Mouse (Mus musculus) right cerebral cortex, postnatal 25 days (tissue): ENCODE results near the gene Rpl10a.

Experiments
- DNase-seq: peaks from one replicate; pipeline ENCODE4 v3.0.0; 2022

Rpl10a gene

GRCm38 (mm10) chr17:28361921-28362652 is 33.8 kb downstream of the Rpl10a start:
- no peak for DNase-seq

- DNase-seq = no peak
Observed at GRCm38 (mm10) chr17:28362653-28363292, 34.5 kb downstream of the Rpl10a start.

- DNase-seq = no peak
Observed at GRCm38 (mm10) chr17:28363507-28363906, 35.2 kb downstream of the Rpl10a start.

GRCm38 (mm10) chr17:28365122-28365521 is 36.9 kb downstream of the Rpl10a start, which contains the start of gene Tulp1:
TSS of gene Tulp1 (minus strand) at chr17:28365222.
- DNase-seq = no peak

- DNase-seq = peak; percentile 26
Observed at GRCm38 (mm10) chr17:28368449-28368848, 40.2 kb downstream of the Rpl10a start.

GRCm38 (mm10) chr17:28369056-28369455 is 40.8 kb downstream of the Rpl10a start:
- no peak for DNase-seq

GRCm38 (mm10) chr17:28371286-28371685 is 43.0 kb downstream of the Rpl10a start:
- DNase-seq = no peak

- no peak for DNase-seq
Observed at GRCm38 (mm10) chr17:28371941-28372340, 43.7 kb downstream of the Rpl10a start.

GRCm38 (mm10) chr17:28373821-28374220 is 45.5 kb downstream of the Rpl10a start:
- DNase-seq = no peak

GRCm38 (mm10) chr17:28374494-28374893 is 46.2 kb downstream of the Rpl10a start:
- DNase-seq = no peak

GRCm38 (mm10) chr17:28375592-28376061 is 47.4 kb downstream of the Rpl10a start:
- no peak for DNase-seq

- DNase-seq = no peak
Observed at GRCm38 (mm10) chr17:28380255-28380654, 52.0 kb downstream of the Rpl10a start.
